Mouse (Mus musculus): ENCODE data around the gene Fadd. TPM values are rescaled to one million over a fixed set of nuclear protein-coding genes. Genes with fewer than 3 reads are reported as not detected.
A peak's percentile ranks its signal among the peaks of the same experiment; 100 is the strongest.

Gene Fadd
- polyA plus RNA-seq, 1 experiment from 2014 or later, result 5.7 TPM

GRCm38 (mm10) chr7:144549904-144550566, 32.2 kb downstream of the Fadd start:
- ATAC-seq (ENCODE audit: low FRiP score, low read depth), result no peak
- Histone ChIP-seq H3K4me1 (replicated peaks) (peaks cover 38% of the 10 kb centered on the region), H3K4me3 (no peak overlapping the region), H3K27me3 (no peaks in the 10 kb centered on the region), H3K9ac (no peak overlapping the region), H3K4me2 (no peak overlapping the region), H3K36me3 (peaks cover 22% of the 10 kb centered on the region), H3K27ac (replicated peaks) (no peak overlapping the region), H3K9me3 (no peaks in the 10 kb centered on the region)
- 98% methylated on average over 2 of the region's 2 CpGs for WGBS

DNA sequence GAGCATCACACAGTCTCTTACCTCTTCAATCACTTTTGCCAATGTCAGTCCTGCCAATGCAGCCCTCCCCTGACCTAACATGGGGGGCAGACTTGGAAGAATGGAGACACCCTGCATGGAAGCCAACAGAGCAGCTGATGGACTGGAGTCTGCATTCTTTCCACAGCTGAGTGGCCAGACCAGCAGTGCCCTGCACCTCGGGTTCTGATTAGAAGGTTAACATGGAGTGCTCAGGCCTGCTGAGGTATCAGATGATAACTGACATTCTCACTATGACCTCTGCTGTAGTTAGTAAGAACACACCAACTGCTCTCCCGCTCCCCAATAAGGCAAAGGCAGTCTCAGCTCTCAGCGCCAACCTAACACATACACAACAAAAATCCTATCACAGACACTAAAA, 37.0 kb downstream of the Fadd start:
- Histone ChIP-seq H3K9me3 (no peaks in the 10 kb centered on the region), H3K27me3 (no peaks in the 10 kb centered on the region), H3K9ac (no peak overlapping the region), H3K27ac (replicated peaks) (no peak overlapping the region), H3K4me3 (no peak overlapping the region), H3K4me2 (no peak overlapping the region), H3K36me3 (peaks cover 12% of the 10 kb centered on the region; the same call in 1 of the 2 replicates), H3K4me1 (replicated peaks) (peaks cover 5% of the 10 kb centered on the region)
- 86% methylated on average over 3 of the region's 3 CpGs for WGBS
- no peak for ATAC-seq (ENCODE audit: low FRiP score, low read depth)

- 92% methylated on average over 5 of the region's 5 CpGs for WGBS
- Histone ChIP-seq H3K27me3 (no peaks in the 10 kb centered on the region), H3K4me1 (replicated peaks) (peaks cover 15% of the 10 kb centered on the region), H3K9ac (no peak overlapping the region), H3K4me3 (no peak overlapping the region), H3K9me3 (no peaks in the 10 kb centered on the region), H3K36me3 (no peaks in the 10 kb centered on the region), H3K27ac (replicated peaks) (no peak overlapping the region), H3K4me2 (no peak overlapping the region)
- no peak for ATAC-seq (ENCODE audit: low FRiP score, low read depth)
Observed at GRCm38 (mm10) chr7:144541351-144541750, 40.9 kb downstream of the Fadd start.

DNA sequence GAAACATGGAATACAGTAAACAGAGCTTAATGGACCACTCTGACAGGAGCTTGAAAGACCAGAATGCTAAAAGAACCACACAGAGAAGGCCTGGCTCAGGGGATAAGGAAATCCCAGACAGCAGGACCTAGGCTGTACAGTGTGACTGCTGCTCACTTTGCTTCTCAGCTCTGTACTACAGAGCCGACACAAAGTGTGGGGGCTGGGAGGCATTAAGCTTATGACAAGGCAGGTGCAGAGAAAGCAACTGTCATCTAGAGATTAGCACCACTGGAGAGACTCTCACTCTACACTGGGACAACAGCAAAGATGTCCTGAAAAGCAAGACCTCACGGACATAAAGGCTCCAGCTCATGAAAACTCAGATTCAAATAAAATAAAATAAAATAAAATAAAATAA, 43.1 kb downstream of the Fadd start:
- no peak overlapping the region for H3K9ac ChIP-seq
- H3K4me1 ChIP-seq (replicated peaks), result peaks cover 15% of the 10 kb centered on the region
- 79% methylated on average over 2 of the region's 2 CpGs for WGBS
- H3K4me2 ChIP-seq, result no peak overlapping the region
- H3K36me3 ChIP-seq, result no peaks in the 10 kb centered on the region
- no peak overlapping the region for H3K27ac ChIP-seq (replicated peaks)
- ATAC-seq (ENCODE audit: low FRiP score, low read depth), result no peak
- no peaks in the 10 kb centered on the region for H3K27me3 ChIP-seq
- H3K9me3 ChIP-seq, result no peaks in the 10 kb centered on the region
- H3K4me3 ChIP-seq, result no peak overlapping the region

DNA sequence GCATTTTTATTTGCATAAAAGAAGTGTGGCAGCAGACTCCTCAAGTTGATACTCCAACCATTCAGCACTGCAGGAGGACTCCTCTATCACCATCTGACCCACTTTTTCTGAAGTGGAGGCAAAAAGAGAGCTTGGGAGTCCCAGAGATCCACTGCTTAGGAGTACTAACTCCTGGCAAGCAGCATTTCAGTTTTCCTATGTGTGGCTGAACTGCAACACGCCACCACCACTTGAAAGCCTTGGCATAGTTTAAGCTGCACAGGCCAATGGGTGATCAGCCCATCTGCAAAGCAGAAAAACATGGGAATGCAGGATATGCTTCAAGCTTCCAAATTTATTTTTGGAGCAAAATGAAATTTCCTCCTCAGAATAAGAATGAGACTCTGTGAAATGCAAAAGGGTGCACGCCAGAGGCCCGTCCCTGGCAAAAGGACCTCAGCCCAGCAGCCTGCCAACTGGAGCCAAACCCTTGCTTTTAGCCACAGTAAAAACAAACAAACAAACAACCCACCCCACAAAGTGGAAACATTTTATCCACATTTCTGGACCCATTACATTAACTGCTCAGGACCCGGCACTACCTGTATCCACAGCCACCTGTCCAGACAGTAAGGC, 44.1 kb downstream of the Fadd start:
- no peak for ATAC-seq (ENCODE audit: low FRiP score, low read depth)
- Histone ChIP-seq H3K27ac (replicated peaks) (no peak overlapping the region), H3K4me2 (no peak overlapping the region), H3K27me3 (no peaks in the 10 kb centered on the region), H3K4me1 (replicated peaks) (peaks cover 15% of the 10 kb centered on the region), H3K36me3 (no peaks in the 10 kb centered on the region), H3K9me3 (no peaks in the 10 kb centered on the region), H3K4me3 (no peak overlapping the region), H3K9ac (no peak overlapping the region)
- 83% methylated on average over 4 of the region's 4 CpGs for WGBS

- no peaks in the 10 kb centered on the region for H3K36me3 ChIP-seq
- no peak overlapping the region for H3K4me2 ChIP-seq
- H3K9me3 ChIP-seq, result no peaks in the 10 kb centered on the region
- 98% methylated on average over 3 of the region's 3 CpGs for WGBS
- peaks cover 18% of the 10 kb centered on the region for H3K4me1 ChIP-seq (replicated peaks)
- H3K9ac ChIP-seq, result no peak overlapping the region
- no peak overlapping the region for H3K4me3 ChIP-seq
- H3K27me3 ChIP-seq, result no peaks in the 10 kb centered on the region
- ATAC-seq (ENCODE audit: low FRiP score, low read depth), result no peak
- no peak overlapping the region for H3K27ac ChIP-seq (replicated peaks)
Observed at GRCm38 (mm10) chr7:144536367-144536766, 45.9 kb downstream of the Fadd start.

DNA sequence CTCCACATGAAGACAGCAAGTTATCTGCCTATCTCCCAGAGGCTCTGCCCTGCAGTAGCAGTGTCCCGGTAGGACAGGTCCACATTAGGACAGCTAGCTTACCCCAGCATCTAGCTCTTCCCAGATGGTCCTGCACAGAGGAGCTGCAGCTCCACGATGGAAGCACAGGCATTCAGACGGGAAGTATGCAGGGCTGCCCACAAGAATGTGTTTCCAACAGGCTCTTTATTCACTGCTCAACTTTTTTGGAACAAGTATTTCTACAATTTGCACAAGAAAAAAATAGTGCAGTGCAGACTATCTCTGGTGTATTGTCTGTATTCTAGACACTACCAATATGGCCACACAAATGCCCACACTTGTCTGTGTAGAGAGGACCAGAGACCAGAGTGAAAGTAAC, 47.5 kb downstream of the Fadd start:
- Histone ChIP-seq H3K9me3 (no peaks in the 10 kb centered on the region), H3K36me3 (no peaks in the 10 kb centered on the region), H3K9ac (no peak overlapping the region), H3K4me1 (replicated peaks) (peaks cover 18% of the 10 kb centered on the region), H3K27me3 (no peaks in the 10 kb centered on the region), H3K4me3 (no peak overlapping the region), H3K27ac (replicated peaks) (no peak overlapping the region), H3K4me2 (no peak overlapping the region)
- whole genome bisulfite sequencing, result 75% methylated on average over 3 of the region's 3 CpGs
- no peak for ATAC-seq (ENCODE audit: low FRiP score, low read depth)

- no peaks in the 10 kb centered on the region for H3K9me3 ChIP-seq
Observed at GRCm38 (mm10) chr7:144531585-144532378, 50.5 kb downstream of the Fadd start.

GRCm38 (mm10) chr7:144529851-144530250, 52.4 kb downstream of the Fadd start:
- Histone ChIP-seq H3K9ac (no peak overlapping the region), H3K4me2 (no peak overlapping the region), H3K4me3 (no peak overlapping the region), H3K27ac (replicated peaks) (no peak overlapping the region), H3K4me1 (replicated peaks) (peaks cover 4% of the 10 kb centered on the region; the same call in 1 of the 2 replicates), H3K27me3 (no peaks in the 10 kb centered on the region), H3K36me3 (no peaks in the 10 kb centered on the region), H3K9me3 (no peaks in the 10 kb centered on the region)
- WGBS, result 91% methylated on average over 3 of the region's 3 CpGs
- ATAC-seq (ENCODE audit: low FRiP score, low read depth), result no peak

More at GRCm38 (mm10) chr7:144531585-144532378, 50.5 kb downstream of the Fadd start:
- Histone ChIP-seq H3K4me2 (no peak overlapping the region), H3K27me3 (no peaks in the 10 kb centered on the region), H3K4me1 (replicated peaks) (peaks cover 4% of the 10 kb centered on the region; the same call in 1 of the 2 replicates), H3K4me3 (no peak overlapping the region), H3K27ac (replicated peaks) (0 out of 2 replicates have a peak overlapping the region, but pooled peaks have one; percentile 6), H3K9ac (no peak overlapping the region), H3K36me3 (no peaks in the 10 kb centered on the region)
- no peak for ATAC-seq (ENCODE audit: low FRiP score, low read depth)
- 40% methylated on average over 7 of the region's 7 CpGs for WGBS

DNA sequence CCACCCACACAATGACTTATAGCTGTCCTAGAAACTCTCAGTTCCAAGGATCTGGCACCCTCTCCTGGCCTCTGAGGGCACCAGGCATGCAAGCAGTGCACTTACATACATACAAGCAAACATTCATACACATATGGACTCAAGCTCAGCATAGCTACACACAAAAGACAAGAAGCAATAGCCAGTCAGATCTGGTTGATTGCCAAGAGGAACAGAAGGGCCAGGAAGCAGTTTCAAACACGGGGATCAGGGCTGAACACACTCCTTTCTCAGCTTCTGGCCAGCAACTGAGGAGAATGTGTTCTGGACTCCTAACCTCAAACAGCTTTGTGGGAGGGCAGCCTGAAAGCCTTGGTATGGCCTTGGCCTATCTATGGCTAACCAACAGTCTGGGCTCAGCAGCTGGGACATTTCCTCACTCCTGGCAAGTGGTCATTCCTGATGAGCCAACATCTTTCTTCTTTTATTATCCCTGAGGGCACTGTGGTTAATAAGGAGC, 54.5 kb downstream of the Fadd start:
- Histone ChIP-seq H3K27me3 (no peaks in the 10 kb centered on the region), H3K27ac (replicated peaks) (no peak overlapping the region), H3K4me1 (replicated peaks) (peaks cover 4% of the 10 kb centered on the region; the same call in 1 of the 2 replicates), H3K4me3 (no peak overlapping the region), H3K9me3 (no peaks in the 10 kb centered on the region), H3K36me3 (no peaks in the 10 kb centered on the region), H3K9ac (no peak overlapping the region), H3K4me2 (no peak overlapping the region)
- 42% methylated on average over 1 of the region's 1 CpGs for WGBS
- ATAC-seq (ENCODE audit: low FRiP score, low read depth), result no peak

All from hindbrain, embryonic 15.5 days (tissue).